ENCODE assay signal across 13 mouse cellular contexts in the genomic region with DNA sequence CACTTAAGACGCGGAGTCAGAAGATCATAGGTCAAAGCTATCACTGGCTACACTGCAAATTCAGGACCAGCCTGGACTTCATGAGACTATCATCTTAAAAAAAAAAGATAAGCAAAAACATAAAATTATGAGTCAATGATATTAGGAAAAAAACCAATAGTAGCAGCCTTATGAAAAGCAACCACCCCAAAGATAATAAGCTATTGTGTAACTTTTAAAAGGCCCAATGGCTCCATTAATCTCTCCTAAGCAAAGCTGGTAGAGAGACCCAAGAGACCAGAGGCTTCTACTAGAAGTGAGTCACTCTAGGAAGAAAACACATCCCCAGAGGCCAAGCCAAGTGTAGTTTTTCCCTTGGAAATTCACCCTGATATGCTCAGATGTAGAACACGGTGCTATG.
"Had no signal": no experiment of that assay in that cellular context is flagged by ENCODE, and none has a peak within 500 bp of the region (broad histone marks: within the 10 kb centered on the region; RNA-seq: fewer than 3 reads in every experiment).

No protein-coding gene starts in this region.

- H3K4me2 ChIP-seq: lung, embryonic 14.5 days; midbrain, embryonic 12.5 days; neural tube, embryonic 12.5 days; stomach, embryonic 15.5 days had no signal

- H3K4me3 ChIP-seq: midbrain, embryonic 10.5 days; midbrain, embryonic 12.5 days; neural tube, embryonic 12.5 days; stomach, embryonic 15.5 days had no signal

- DNase-seq: lung, adult 18-20 months; lung, embryonic 14.5 days; lung, postnatal 10 days; lung, postnatal 4 days; midbrain, embryonic 14.5 days; right cerebral cortex, postnatal 14 days; thymus, adult 2 months; thymus, postnatal 25 days; thymus, postnatal 4 days had no signal

- H3K36me3 ChIP-seq: midbrain, embryonic 10.5 days; midbrain, embryonic 12.5 days; neural tube, embryonic 12.5 days; stomach, embryonic 15.5 days had no signal

- H3K27me3 ChIP-seq: neural tube, embryonic 12.5 days; stomach, embryonic 15.5 days had no signal
